Mouse (Mus musculus) embryonic fibroblast, embryonic 13.5 days (primary cell): Measurements from ENCODE around the gene Jpt2.

Experiments used
- CTCF ChIP-seq: IDR thresholded peaks from 2 replicates; pipeline ENCODE4 v1.5.1; 2011; ENCODE audit warnings: mild to moderate bottlenecking, control low read depth, low read length, moderate library complexity, borderline replicate concordance; ENCODE audit not compliant: insufficient read depth
- POLR2A ChIP-seq: IDR thresholded peaks from 2 replicates; pipeline ENCODE4 v1.6.1; 2011; ENCODE audit warnings: low read depth, mild to moderate bottlenecking, control low read depth, low read length, moderate library complexity

- TF ChIP-seq POLR2A (no peak), CTCF (no peak)
These were observed 31.0 kb downstream of the Jpt2 start for GRCm38 (mm10) chr17:24929506-24929905.
